Mouse (Mus musculus) spleen, postnatal 0 days (tissue): ENCODE data around the gene Mrps25. TPM values are rescaled to one million over a fixed set of nuclear protein-coding genes. Genes with fewer than 3 reads are reported as not detected.

Experiments
- polyA plus RNA-seq: library from polyadenylated mRNA; unstranded; fragments of >200 nt; fragmentation: Nextera tagmentation; extraction: Ambion mirVana; gene quantifications from 2 replicates; pipeline ENCODE4 v1.2.1, GENCODE M21; 2015

Mrps25 gene
- polyA plus RNA-seq: 43.5 and 48.8 TPM in 2 replicates

DNA sequence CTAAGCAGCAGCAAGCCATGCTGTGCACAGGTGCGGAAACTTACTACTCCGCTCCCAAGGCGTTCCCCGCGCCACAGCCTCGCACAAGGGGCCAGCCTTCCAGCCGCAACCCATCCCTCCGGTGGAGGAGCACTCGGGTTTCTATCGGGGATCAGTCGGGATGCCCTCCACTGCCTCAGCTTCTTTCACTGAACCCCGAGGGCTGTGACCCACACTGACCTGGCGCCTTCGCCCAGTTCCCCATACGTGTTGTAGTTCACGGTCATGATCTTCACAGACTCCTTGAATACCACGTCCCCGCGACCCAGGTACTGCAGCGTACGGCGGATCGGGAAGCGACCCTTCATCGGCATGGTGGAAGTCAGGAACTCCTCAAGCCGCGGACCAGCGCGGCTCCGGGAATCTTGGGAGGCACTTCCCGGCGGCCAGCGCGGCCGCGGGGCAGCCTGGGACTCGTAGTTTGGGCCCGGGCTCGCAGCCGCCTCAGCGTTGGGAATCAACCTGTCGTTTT lies at the start of gene Mrps25:
TSS of gene Mrps25 (minus strand) at position 413 of the 511 bp plus-strand sequence.

GRCm38 (mm10) chr6:92214773-92215449 lies 31.1 kb upstream of the Mrps25 start, which contains the start of gene Rbsn:
Gene Rbsn, minus strand, starts transcription at chr6:92214925.

Other genes with a start within 250 kb of the Mrps25 start
- gene Fgd5, start 205.2 kb downstream of the Mrps25 start, polyA plus RNA-seq: 5.4 and 7.2 TPM in 2 replicates
- gene Nr2c2, start 92.6 kb downstream of the Mrps25 start, polyA plus RNA-seq: 13.1 and 14.2 TPM in 2 replicates
- 7.7 and 9.5 TPM in 2 replicates for gene Rbsn, start 30.9 kb upstream of the Mrps25 start, polyA plus RNA-seq
- gene Trh, start 60.6 kb upstream of the Mrps25 start, polyA plus RNA-seq: 1.7 and 1.9 TPM in 2 replicates